In genomic region chr16:22286996-22287395, GRCm38 (mm10) we compare ENCODE assay signal across 16 mouse cellular contexts.
"Had no signal": no experiment of that assay in that cellular context is flagged by ENCODE, and none has a peak within 500 bp of the region (broad histone marks: within the 10 kb centered on the region; RNA-seq: fewer than 3 reads in every experiment).

No protein-coding gene starts in this region.

- DNase-seq: retina, postnatal 1 day; right cerebral cortex, adult 18-20 months; right cerebral cortex, postnatal 14 days; right cerebral cortex, postnatal 25 days; right cerebral cortex, postnatal 4 days; spleen, adult 18-20 months; thymus, adult 18-20 months; thymus, adult 2 months; thymus, postnatal 14 days; thymus, postnatal 25 days; thymus, postnatal 36 days; thymus, postnatal 4 days had no signal

- H3K27me3 ChIP-seq: neural tube, embryonic 13.5 days; neural tube, embryonic 15.5 days; stomach, embryonic 15.5 days had no signal

- H3K4me1 ChIP-seq: neural tube, embryonic 13.5 days; neural tube, embryonic 15.5 days; stomach, embryonic 15.5 days had no signal

- H3K4me2 ChIP-seq: neural tube, embryonic 13.5 days; neural tube, embryonic 15.5 days; stomach, embryonic 15.5 days had no signal

- H3K4me3 ChIP-seq: neural tube, embryonic 13.5 days; neural tube, embryonic 15.5 days; stomach, embryonic 15.5 days had no signal

- H3K36me3 ChIP-seq: neural tube, embryonic 13.5 days; neural tube, embryonic 15.5 days; stomach, embryonic 15.5 days had no signal

- H3K9ac ChIP-seq: neural tube, embryonic 13.5 days; neural tube, embryonic 15.5 days; stomach, embryonic 15.5 days had no signal

- H3K27ac ChIP-seq: neural tube, embryonic 13.5 days; neural tube, embryonic 15.5 days; stomach, embryonic 15.5 days; stomach, postnatal 0 days had no signal

- H3K9me3 ChIP-seq: neural tube, embryonic 15.5 days; stomach, embryonic 15.5 days had no signal
